Mouse (Mus musculus): ENCODE data around the gene 4931417E11Rik. TPM values are rescaled to one million over a fixed set of nuclear protein-coding genes. Genes with fewer than 3 reads are reported as not detected.

4931417E11Rik gene
- polyA plus RNA-seq, 1 experiment from 2014 or later: not detected

Other genes starting within 250 kb of the 4931417E11Rik start
- 0.05 TPM in 2 replicates for gene Dnah6, start 248.0 kb downstream of the 4931417E11Rik start, polyA plus RNA-seq (2016; fragmentation: Nextera tagmentation; extraction: Ambion mirVana)
- gene Suclg1, start 221.3 kb downstream of the 4931417E11Rik start, polyA plus RNA-seq (2016; fragmentation: Nextera tagmentation; extraction: Ambion mirVana): 166 and 178 TPM in 2 replicates

Data from forebrain, embryonic 10.5 days (tissue).